Mouse (Mus musculus) T-helper 2 cell (primary cell): ENCODE data around the gene Adcy10.

Experiments
- in situ Hi-C: fragments of 300-600 bp; cut with MboI, MseI; formaldehyde crosslinking; loops from one replicate; pipeline ENCODE4 v1.15.1; 2025; ENCODE audit warnings: high pct_unique_total_duplicates

Adcy10 gene

DNA sequence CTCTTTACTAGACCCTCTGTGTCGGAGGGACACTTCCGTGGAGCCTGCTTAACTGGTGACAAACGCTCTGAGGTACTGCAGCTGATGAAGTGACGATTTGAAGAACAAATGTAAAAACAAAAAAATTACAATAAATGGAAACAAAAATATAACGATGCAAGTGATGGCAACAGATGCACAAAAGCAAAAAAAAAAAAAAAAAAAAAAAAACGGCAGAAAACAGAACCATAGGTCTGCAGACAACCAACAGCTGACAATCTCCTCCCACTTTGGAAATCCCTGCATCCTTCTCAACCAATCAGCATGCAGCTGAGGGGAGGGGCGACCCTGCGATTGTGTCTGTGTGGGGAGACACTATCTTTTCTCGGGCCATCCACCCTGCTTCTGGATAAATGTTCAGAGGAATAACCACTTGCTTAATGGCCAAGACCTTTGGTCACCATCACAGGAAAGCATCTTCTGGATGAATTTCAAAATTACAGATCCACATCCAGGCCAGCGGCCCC, 116.8 kb downstream of the Adcy10 start:
- in situ Hi-C loops, result no loop called here

GRCm38 (mm10) chr1:165603218-165603617, 118.2 kb downstream of the Adcy10 start:
- in situ Hi-C loops, result no loop called here

DNA sequence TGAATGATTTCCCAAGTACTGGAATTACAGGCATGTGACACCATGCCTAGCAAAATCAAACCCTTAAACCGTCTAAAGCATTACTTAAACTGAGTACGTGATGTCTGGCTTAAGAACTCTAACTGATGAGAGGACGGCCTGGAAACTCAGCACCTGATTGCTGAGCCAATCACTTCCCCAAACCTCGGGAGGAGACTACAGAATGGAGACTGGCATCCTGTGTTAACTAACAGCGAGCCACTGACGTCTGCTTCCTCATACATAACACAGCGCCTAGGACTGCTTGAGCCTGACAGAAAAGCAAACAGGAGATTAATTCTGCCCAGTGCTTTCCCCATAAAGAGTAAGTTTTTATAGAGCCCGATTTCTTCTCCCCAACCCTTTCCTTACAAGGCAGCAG, 119.2 kb downstream of the Adcy10 start:
- in situ Hi-C loops, result no loop called here

DNA sequence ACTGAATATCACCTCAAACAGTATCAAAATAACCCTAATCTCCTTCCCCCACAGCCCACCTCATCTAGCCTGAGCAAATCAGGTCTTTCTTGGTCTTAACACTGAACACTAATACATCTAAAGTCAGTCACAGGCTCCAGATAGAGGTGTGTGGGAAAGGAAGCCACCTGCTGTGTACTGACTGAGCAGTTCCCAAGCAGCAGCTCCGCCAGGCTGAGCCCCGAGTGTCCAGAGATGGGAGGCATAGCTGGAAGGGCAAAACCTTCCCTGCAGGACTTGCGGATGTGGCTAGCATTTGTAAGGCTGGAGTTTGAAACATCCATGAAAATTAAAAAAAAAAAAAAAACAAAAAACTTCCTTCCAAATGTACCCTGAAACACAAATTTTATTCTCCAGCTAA, 120.1 kb downstream of the Adcy10 start:
- in situ Hi-C loops, result no loop called here

GRCm38 (mm10) chr1:165605774-165606173, 120.8 kb downstream of the Adcy10 start:
- in situ Hi-C loops, result no loop called here

DNA sequence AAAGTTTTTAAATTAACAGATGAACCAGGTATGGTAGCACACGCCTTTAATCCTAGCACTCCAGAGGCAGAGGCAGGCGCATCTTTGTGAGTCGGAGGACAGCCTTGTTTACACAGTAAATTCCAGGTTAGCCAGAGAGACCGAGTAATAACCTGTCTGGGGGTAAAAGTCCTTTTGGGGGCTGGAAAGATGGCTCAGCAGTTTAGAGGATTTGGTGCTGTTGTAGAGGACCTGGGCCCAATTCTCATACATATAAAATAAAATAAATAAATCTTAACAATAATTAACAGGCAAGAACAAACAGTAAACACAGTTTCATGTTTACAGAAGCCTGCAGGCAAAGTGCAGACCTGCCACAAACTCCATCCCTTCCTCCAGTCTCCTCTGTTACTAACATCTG, 123.9 kb downstream of the Adcy10 start:
- in situ Hi-C loops, result no loop called here

DNA sequence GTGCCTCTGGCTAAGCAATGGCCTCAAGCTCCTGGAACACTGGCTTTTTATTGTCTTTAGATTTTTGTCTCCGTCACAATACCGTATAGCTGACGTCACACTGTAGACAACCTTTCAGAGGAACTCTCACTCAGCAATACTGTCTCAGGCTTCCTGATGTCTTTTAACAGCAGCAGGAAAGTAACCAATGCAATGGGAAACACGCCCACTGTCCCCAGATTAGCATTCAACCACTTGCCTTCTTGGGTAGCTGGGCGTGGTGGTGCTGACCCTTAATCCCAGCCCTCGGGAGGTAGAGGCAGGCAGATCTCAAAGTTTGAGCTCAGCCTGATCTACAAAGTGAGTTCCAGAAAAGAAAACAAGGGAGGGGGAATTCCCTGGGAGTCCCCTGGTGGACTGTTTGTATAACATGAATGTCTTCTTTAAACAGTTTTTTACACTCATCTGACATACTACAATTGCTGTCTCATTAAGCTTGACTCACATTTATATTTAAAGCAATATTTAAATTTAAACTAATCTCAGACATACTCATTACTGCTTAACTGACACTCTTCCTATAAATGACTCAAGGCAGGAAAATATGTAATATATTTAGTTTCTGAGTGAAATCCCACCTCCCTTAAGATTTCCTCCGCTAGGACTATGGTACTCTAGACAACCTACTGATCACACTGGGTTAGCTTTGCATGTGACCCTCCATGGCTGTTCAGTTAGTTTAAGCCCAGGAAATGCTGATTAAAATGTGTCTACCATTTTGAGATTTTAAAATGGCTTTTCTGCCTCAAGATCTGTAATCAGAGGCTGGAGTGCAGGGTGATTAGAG, 124.7 kb downstream of the Adcy10 start:
- in situ Hi-C loops, result no loop called here

- in situ Hi-C loops, result no loop called here
Observed at GRCm38 (mm10) chr1:165610321-165610999, 125.5 kb downstream of the Adcy10 start.

DNA sequence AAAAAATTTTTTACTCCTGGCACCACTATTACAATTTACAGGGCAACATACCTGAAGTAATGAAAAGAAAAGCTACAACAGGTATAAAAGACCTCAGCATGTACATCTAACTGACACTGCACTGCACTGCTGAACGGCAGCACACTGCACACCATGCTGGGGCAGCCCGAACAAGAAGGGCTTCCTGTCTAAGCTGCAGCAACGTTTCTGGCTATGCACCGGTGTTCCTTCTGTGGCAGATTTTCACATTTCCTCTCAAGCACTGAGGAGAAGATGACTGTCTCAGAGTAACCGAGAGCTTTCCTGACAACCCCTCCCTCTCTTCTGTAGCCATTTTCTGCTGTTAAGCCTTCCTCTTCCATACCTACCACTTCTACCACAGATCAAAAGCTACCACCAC, 127.7 kb downstream of the Adcy10 start:
- in situ Hi-C loops, result no loop called here

GRCm38 (mm10) chr1:165613926-165614325, 128.9 kb downstream of the Adcy10 start:
- in situ Hi-C loops, result no loop called here

GRCm38 (mm10) chr1:165614793-165615192, 129.8 kb downstream of the Adcy10 start:
- in situ Hi-C loops, result no loop called here

- in situ Hi-C loops, result no loop called here
Observed at GRCm38 (mm10) chr1:165616652-165617051, 131.7 kb downstream of the Adcy10 start.

- in situ Hi-C loops, result no loop called here
Observed at GRCm38 (mm10) chr1:165617166-165617891, 132.3 kb downstream of the Adcy10 start.

DNA sequence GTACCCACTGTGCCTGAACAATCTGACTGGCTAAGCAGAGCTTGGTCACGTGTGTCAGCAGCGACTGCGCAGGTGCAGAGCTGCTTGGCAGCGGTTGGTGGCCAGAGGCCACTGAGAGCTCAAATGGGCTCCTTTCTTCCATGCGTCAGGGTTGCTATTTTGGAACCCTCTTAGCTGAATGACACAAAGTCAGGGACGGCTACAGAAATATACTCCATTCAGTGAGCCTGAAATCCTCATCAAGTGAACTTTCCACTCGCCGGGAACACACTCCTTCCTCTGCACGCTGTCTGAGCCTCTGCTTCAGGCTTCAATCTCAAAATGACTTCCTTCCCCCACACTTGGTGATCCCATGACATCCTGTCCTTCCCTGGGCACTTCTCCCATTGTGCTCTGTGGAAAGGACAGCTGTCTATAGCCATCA, 133.2 kb downstream of the Adcy10 start:
- in situ Hi-C loops, result no loop called here

DNA sequence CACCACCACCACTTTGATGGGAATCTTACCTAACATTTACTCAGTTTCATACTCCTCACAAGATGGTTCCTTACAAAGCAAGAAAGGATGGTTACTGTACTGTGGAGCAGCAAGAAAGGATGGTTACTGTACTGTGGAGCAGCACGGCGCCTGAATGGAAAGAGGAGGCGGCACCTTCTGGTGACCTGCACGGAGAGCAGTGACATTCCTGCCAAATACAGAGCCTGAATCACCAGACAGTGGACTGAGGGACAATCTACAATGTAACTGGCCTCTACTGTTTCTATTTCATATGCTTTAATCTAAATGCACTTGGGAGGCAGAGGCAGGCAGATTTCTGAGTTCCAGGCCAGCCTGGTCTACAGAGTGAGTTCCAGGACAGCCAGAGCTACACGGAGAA, 140.1 kb downstream of the Adcy10 start:
- in situ Hi-C loops, result no loop called here

DNA sequence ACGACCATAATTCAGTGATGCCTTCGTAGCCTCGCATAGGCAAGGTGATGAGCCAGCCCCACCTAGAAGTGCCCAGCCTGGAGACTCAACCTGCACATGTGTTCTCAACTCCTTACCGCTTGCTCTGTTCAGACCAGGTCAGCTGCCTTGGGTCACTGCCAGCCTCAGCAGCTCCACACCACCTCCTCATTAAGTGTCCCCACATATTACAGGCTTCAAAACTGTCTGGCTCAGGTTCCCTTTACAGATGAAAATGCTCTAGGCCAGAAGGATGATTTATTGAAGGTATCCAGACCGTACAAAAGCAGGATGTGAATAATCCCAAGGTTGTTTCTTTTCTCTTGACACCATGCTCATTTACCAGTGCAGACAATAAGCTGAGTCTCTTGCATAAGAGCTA, 140.9 kb downstream of the Adcy10 start:
- in situ Hi-C loops, result no loop called here
